Mouse (Mus musculus): ENCODE measurements around the gene Nfyb. TPM values are rescaled to one million over a fixed set of nuclear protein-coding genes. Genes with fewer than 3 reads are reported as not detected.

Nfyb gene
- polyA plus RNA-seq, 1 experiment: not detected

- TF ChIP-seq CTCF (IDR thresholded peaks at IDR 0.05; ENCODE audit: insufficient read depth, low read depth, low read length) (no peak), POLR2A (IDR thresholded peaks at IDR 0.05; ENCODE audit: insufficient read depth, low read depth, low read length) (no peak)
- WGBS: 79% methylated on average over 9 of the region's 9 CpGs
- Histone ChIP-seq H3K4me3 (ENCODE audit: insufficient read depth, low read depth, low read length) (no peak overlapping the region), H3K27ac (ENCODE audit: insufficient read depth, low read depth, low read length) (no peak overlapping the region), H3K4me1 (ENCODE audit: control insufficient read depth, insufficient read depth, low read length) (peaks cover 27% of the 10 kb centered on the region)
These were observed 7.5 kb downstream of the Nfyb start for GRCm38 (mm10) chr10:82756466-82756865.

- H3K4me3 ChIP-seq (ENCODE audit: insufficient read depth, low read depth, low read length): no peak overlapping the region
- peaks cover 20% of the 10 kb centered on the region for H3K4me1 ChIP-seq (ENCODE audit: control insufficient read depth, insufficient read depth, low read length)
- 59% methylated on average over 11 of the region's 11 CpGs for WGBS
- TF ChIP-seq POLR2A (IDR thresholded peaks at IDR 0.05; ENCODE audit: insufficient read depth, low read depth, low read length) (no peak), CTCF (IDR thresholded peaks at IDR 0.05; ENCODE audit: insufficient read depth, low read depth, low read length) (no peak)
- H3K27ac ChIP-seq (ENCODE audit: insufficient read depth, low read depth, low read length): no peak overlapping the region
These were observed 8.6 kb downstream of the Nfyb start for GRCm38 (mm10) chr10:82755213-82755890.

GRCm38 (mm10) chr10:82754642-82755041 lies 9.3 kb downstream of the Nfyb start:
- TF ChIP-seq POLR2A (IDR thresholded peaks at IDR 0.05; ENCODE audit: insufficient read depth, low read depth, low read length) (no peak), CTCF (IDR thresholded peaks at IDR 0.05; ENCODE audit: insufficient read depth, low read depth, low read length) (no peak)
- H3K4me1 ChIP-seq (ENCODE audit: control insufficient read depth, insufficient read depth, low read length): peaks cover 15% of the 10 kb centered on the region
- no peak overlapping the region for H3K27ac ChIP-seq (ENCODE audit: insufficient read depth, low read depth, low read length)
- no peak overlapping the region for H3K4me3 ChIP-seq (ENCODE audit: insufficient read depth, low read depth, low read length)
- 97% methylated on average over 1 of the region's 1 CpGs for WGBS

- TF ChIP-seq POLR2A (IDR thresholded peaks at IDR 0.05; ENCODE audit: insufficient read depth, low read depth, low read length): no peak
- no peak for TF ChIP-seq CTCF (IDR thresholded peaks at IDR 0.05; ENCODE audit: insufficient read depth, low read depth, low read length)
- Histone ChIP-seq H3K4me3 (ENCODE audit: insufficient read depth, low read depth, low read length) (no peak overlapping the region), H3K4me1 (ENCODE audit: control insufficient read depth, insufficient read depth, low read length) (peaks cover 9% of the 10 kb centered on the region), H3K27ac (ENCODE audit: insufficient read depth, low read depth, low read length) (no peak overlapping the region)
- WGBS: 88% methylated on average over 3 of the region's 3 CpGs
These were observed 11.0 kb downstream of the Nfyb start for GRCm38 (mm10) chr10:82752921-82753320.

GRCm38 (mm10) chr10:82750778-82751177 lies 13.2 kb downstream of the Nfyb start:
- no peaks in the 10 kb centered on the region for H3K4me1 ChIP-seq (ENCODE audit: control insufficient read depth, insufficient read depth, low read length)
- H3K27ac ChIP-seq (ENCODE audit: insufficient read depth, low read depth, low read length): no peak overlapping the region
- H3K4me3 ChIP-seq (ENCODE audit: insufficient read depth, low read depth, low read length): no peak overlapping the region
- no peak for TF ChIP-seq POLR2A (IDR thresholded peaks at IDR 0.05; ENCODE audit: insufficient read depth, low read depth, low read length)
- no peak for TF ChIP-seq CTCF (IDR thresholded peaks at IDR 0.05; ENCODE audit: insufficient read depth, low read depth, low read length)
- 93% methylated on average over 6 of the region's 6 CpGs for WGBS

GRCm38 (mm10) chr10:82746988-82747850 lies 16.7 kb downstream of the Nfyb start:
- Histone ChIP-seq H3K4me1 (ENCODE audit: control insufficient read depth, insufficient read depth, low read length) (peaks cover 2% of the 10 kb centered on the region; the same call in 1 of the 2 replicates), H3K4me3 (ENCODE audit: insufficient read depth, low read depth, low read length) (no peak overlapping the region), H3K27ac (ENCODE audit: insufficient read depth, low read depth, low read length) (no peak overlapping the region)
- TF ChIP-seq CTCF (IDR thresholded peaks at IDR 0.05; ENCODE audit: insufficient read depth, low read depth, low read length) (no peak), POLR2A (IDR thresholded peaks at IDR 0.05; ENCODE audit: insufficient read depth, low read depth, low read length) (no peak)
- 85% methylated on average over 15 of the region's 15 CpGs for WGBS

GRCm38 (mm10) chr10:82745301-82745700 lies 18.6 kb downstream of the Nfyb start:
- H3K4me1 ChIP-seq (ENCODE audit: control insufficient read depth, insufficient read depth, low read length): peaks cover 4% of the 10 kb centered on the region
- WGBS: 84% methylated on average over 5 of the region's 5 CpGs
- no peak overlapping the region for H3K4me3 ChIP-seq (ENCODE audit: insufficient read depth, low read depth, low read length)
- no peak overlapping the region for H3K27ac ChIP-seq (ENCODE audit: insufficient read depth, low read depth, low read length)
- TF ChIP-seq CTCF (IDR thresholded peaks at IDR 0.05; ENCODE audit: insufficient read depth, low read depth, low read length) (no peak), POLR2A (IDR thresholded peaks at IDR 0.05; ENCODE audit: insufficient read depth, low read depth, low read length) (no peak)

GRCm38 (mm10) chr10:82744296-82744695 lies 19.6 kb downstream of the Nfyb start:
- 89% methylated on average over 6 of the region's 6 CpGs for WGBS
- Histone ChIP-seq H3K4me1 (ENCODE audit: control insufficient read depth, insufficient read depth, low read length) (peaks cover 4% of the 10 kb centered on the region), H3K27ac (ENCODE audit: insufficient read depth, low read depth, low read length) (no peak overlapping the region), H3K4me3 (ENCODE audit: insufficient read depth, low read depth, low read length) (no peak overlapping the region)
- TF ChIP-seq CTCF (IDR thresholded peaks at IDR 0.05; ENCODE audit: insufficient read depth, low read depth, low read length) (no peak), POLR2A (IDR thresholded peaks at IDR 0.05; ENCODE audit: insufficient read depth, low read depth, low read length) (no peak)

GRCm38 (mm10) chr10:82742578-82742977 lies 21.4 kb downstream of the Nfyb start:
- Histone ChIP-seq H3K4me3 (ENCODE audit: insufficient read depth, low read depth, low read length) (no peak overlapping the region), H3K27ac (ENCODE audit: insufficient read depth, low read depth, low read length) (no peak overlapping the region), H3K4me1 (ENCODE audit: control insufficient read depth, insufficient read depth, low read length) (peaks cover 4% of the 10 kb centered on the region)
- 62% methylated on average over 1 of the region's 1 CpGs for WGBS
- TF ChIP-seq POLR2A (IDR thresholded peaks at IDR 0.05; ENCODE audit: insufficient read depth, low read depth, low read length) (no peak), CTCF (IDR thresholded peaks at IDR 0.05; ENCODE audit: insufficient read depth, low read depth, low read length) (no peak)
